In genomic region chr13:34627446-34627845, GRCm38 (mm10) we compare ENCODE assay signal across 22 mouse cellular contexts. TPM values are rescaled to one million over a fixed set of nuclear protein-coding genes. Genes with fewer than 3 reads are reported as not detected.
DNase-seq lines count a peak whose midpoint lies in the region; ATAC-seq and TF ChIP-seq lines count a peak whose summit lies in the region.
"Had no signal": no experiment of that assay in that cellular context is flagged by ENCODE, and none has a peak within 500 bp of the region (broad histone marks: within the 10 kb centered on the region; RNA-seq: fewer than 3 reads in every experiment).

No protein-coding gene starts in this region.

- 0 out of 2 replicates have a peak, but pooled peaks have one; percentile 24 for ATAC-seq in hindbrain, embryonic 16.5 days
- ATAC-seq in hindbrain, embryonic 13.5 days (ENCODE audit: low FRiP score), result no peak
- ATAC-seq: activated CD4-positive, CD25-positive, alpha-beta regulatory T cell, adult 4 months; forebrain, embryonic 13.5 days; intestine, embryonic 16.5 days had no signal

- no peak for TF ChIP-seq POLR2A in CH12.LX (IDR thresholded peaks at IDR 0.05; ENCODE audit: low read depth, low read length)

- peak; percentile 29 for TF ChIP-seq RAD21 in CH12.LX (IDR thresholded peaks at IDR 0.05; ENCODE audit: low read depth, low read length)

- no peaks in the 10 kb centered on the region for H3K9me3 ChIP-seq in hindbrain, embryonic 16.5 days (ENCODE audit: control insufficient read depth, low read length)
- H3K9me3 ChIP-seq in hindbrain, embryonic 13.5 days, result no peaks in the 10 kb centered on the region
- H3K9me3 ChIP-seq in CH12.LX (replicated peaks; ENCODE audit: low read length), result no peaks in the 10 kb centered on the region
- H3K9me3 ChIP-seq: embryonic facial prominence, embryonic 13.5 days; forebrain, embryonic 13.5 days; heart, embryonic 13.5 days; hindbrain, embryonic 12.5 days had no signal

- no peaks in the 10 kb centered on the region for H3K79me2 ChIP-seq in CH12.LX (replicated peaks; ENCODE audit: control insufficient read depth, extremely low read depth, insufficient read depth, poor library complexity, severe bottlenecking)

- no peak overlapping the region for H3K9ac ChIP-seq in hindbrain, embryonic 16.5 days (ENCODE audit: low read depth, low read length)
- no peak overlapping the region for H3K9ac ChIP-seq in hindbrain, embryonic 13.5 days
- 0 out of 2 replicates have a peak overlapping the region, but pooled peaks have one; percentile 1 for H3K9ac ChIP-seq in CH12.LX (ENCODE audit: insufficient read depth, low read depth)
- H3K9ac ChIP-seq: embryonic facial prominence, embryonic 13.5 days; forebrain, embryonic 13.5 days; heart, embryonic 13.5 days; hindbrain, embryonic 12.5 days had no signal

- in situ Hi-C loops in CH12.LX (cut with MboI; ENCODE audit: low pct_ligation_motif_present, low pct_unique_long_range_greater_than_20kb, low sequenced_read_pairs), result no loop called here

- peak in 1 of 2 experiments; percentile 44; a peak in 2 of 4 replicates for TF ChIP-seq CTCF in CH12.LX (conservative IDR thresholded peaks at IDR 0.05 in 1 of 2, IDR thresholded peaks at IDR 0.05 in 1 of 2; ENCODE audit: low read depth in 2 of 2, low read length in 2 of 2)

- no peak overlapping the region for H3K4me2 ChIP-seq in hindbrain, embryonic 16.5 days (ENCODE audit: low read length)
- H3K4me2 ChIP-seq in hindbrain, embryonic 13.5 days, result no peak overlapping the region
- H3K4me2 ChIP-seq in CH12.LX (ENCODE audit: insufficient read depth, low read depth, poor library complexity, severe bottlenecking), result peak overlapping the region; percentile 67
- H3K4me2 ChIP-seq: embryonic facial prominence, embryonic 13.5 days; forebrain, embryonic 13.5 days; heart, embryonic 13.5 days; hindbrain, embryonic 12.5 days had no signal

- H3K36me3 ChIP-seq in hindbrain, embryonic 16.5 days (ENCODE audit: control insufficient read depth, insufficient read depth, low read length), result no peaks in the 10 kb centered on the region
- H3K36me3 ChIP-seq in hindbrain, embryonic 13.5 days, result no peaks in the 10 kb centered on the region
- H3K36me3 ChIP-seq in CH12.LX (replicated peaks in 1 of 2; ENCODE audit: control insufficient read depth in 1 of 2, insufficient read depth in 1 of 2, low read length in 1 of 2), result no peaks in the 10 kb centered on the region
- H3K36me3 ChIP-seq: hindbrain, embryonic 12.5 days had no signal

- peak; percentile 79 for DNase-seq in CH12.LX (ENCODE audit: extremely low read depth)
- peak; percentile 56 for DNase-seq in ES-CJ7 (ENCODE audit: low read depth, low spot score)
- DNase-seq in induced T-regulatory cell, adult 2 months (ENCODE audit: low read depth), result peak; percentile 20
- no peak for DNase-seq in right cerebral cortex, adult 2 months (ENCODE audit: low spot score in 2 of 2)
- DNase-seq in thymus, postnatal 4 days, result no peak
- DNase-seq: adrenal gland, adult 2 months; adrenal gland, postnatal 25 days; cerebellum, adult 18-20 months; cerebellum, adult 9-11 months; cerebellum, postnatal 36 days; gastrocnemius, adult 2 months; gastrocnemius, postnatal 25 days; heart, postnatal 4 days had no signal

- H3K4me3 ChIP-seq in hindbrain, embryonic 16.5 days (ENCODE audit: low read length), result no peak overlapping the region
- H3K4me3 ChIP-seq in hindbrain, embryonic 13.5 days, result no peak overlapping the region
- H3K4me3 ChIP-seq in CH12.LX (replicated peaks in 1 of 3; ENCODE audit: low read depth in 2 of 3, low read length in 2 of 3, poor library complexity in 1 of 3), result no peak overlapping the region
- H3K4me3 ChIP-seq: embryonic facial prominence, embryonic 13.5 days; forebrain, embryonic 13.5 days; gastrocnemius, adult 2 months; heart, embryonic 13.5 days; hindbrain, embryonic 12.5 days had no signal

- H3K4me1 ChIP-seq in hindbrain, embryonic 16.5 days (ENCODE audit: control insufficient read depth, insufficient read depth, low read depth, low read length), result no peaks in the 10 kb centered on the region
- no peaks in the 10 kb centered on the region for H3K4me1 ChIP-seq in hindbrain, embryonic 13.5 days (replicated peaks)
- peaks cover 2 to 16% of the 10 kb centered on the region in 2 experiments for H3K4me1 ChIP-seq in CH12.LX (ENCODE audit: control insufficient read depth in 1 of 2, insufficient read depth in 2 of 2)
- H3K4me1 ChIP-seq: embryonic facial prominence, embryonic 13.5 days; forebrain, embryonic 13.5 days; hindbrain, embryonic 12.5 days had no signal

- no peaks in the 10 kb centered on the region for H3K27me3 ChIP-seq in hindbrain, embryonic 16.5 days (replicated peaks; ENCODE audit: control insufficient read depth, insufficient read depth, low read length)
- no peaks in the 10 kb centered on the region for H3K27me3 ChIP-seq in hindbrain, embryonic 13.5 days
- no peaks in the 10 kb centered on the region for H3K27me3 ChIP-seq in CH12.LX (replicated peaks)
- H3K27me3 ChIP-seq: embryonic facial prominence, embryonic 13.5 days; forebrain, embryonic 13.5 days; heart, embryonic 13.5 days; hindbrain, embryonic 12.5 days had no signal

- TF ChIP-seq EP300 in CH12.LX (IDR thresholded peaks at IDR 0.05; ENCODE audit: low read length), result no peak

- 33% methylated on average over 3 of the region's 3 CpGs for WGBS in hindbrain, embryonic 16.5 days
- WGBS in hindbrain, embryonic 13.5 days, result 35% methylated on average over 3 of the region's 3 CpGs

- dilution Hi-C loops in CH12.LX (cut with MboI; ENCODE audit: extremely low pct_ligation_motif_present, extremely low pct_unique_long_range_greater_than_20kb, low sequenced_read_pairs), result no loop called here

- H3K27ac ChIP-seq in hindbrain, embryonic 16.5 days (ENCODE audit: low read depth, low read length), result no peak overlapping the region
- H3K27ac ChIP-seq in hindbrain, embryonic 13.5 days, result no peak overlapping the region
- no peak overlapping the region for H3K27ac ChIP-seq in CH12.LX (ENCODE audit: insufficient read depth, low read depth)
- H3K27ac ChIP-seq: embryonic facial prominence, embryonic 13.5 days; forebrain, embryonic 13.5 days; gastrocnemius, adult 2 months; heart, embryonic 13.5 days; hindbrain, embryonic 12.5 days had no signal

TF ChIP-seq in CH12.LX, 34 proteins besides CTCF, POLR2A, EP300 and RAD21:
- TF ChIP-seq HCFC1 (IDR thresholded peaks at IDR 0.05; ENCODE audit: low read depth, low read length), result no peak
- no peak for TF ChIP-seq USF1 (IDR thresholded peaks at IDR 0.05; ENCODE audit: low read depth, low read length)
- TF ChIP-seq MXI1 (IDR thresholded peaks at IDR 0.05; ENCODE audit: low read depth, low read length), result no peak
- TF ChIP-seq JUN (IDR thresholded peaks at IDR 0.05; ENCODE audit: insufficient read depth, low read depth, low read length), result no peak
- TF ChIP-seq MAX (IDR thresholded peaks at IDR 0.05; ENCODE audit: low read length), result no peak
- TF ChIP-seq ZKSCAN1 (IDR thresholded peaks at IDR 0.05; ENCODE audit: borderline replicate concordance, low read depth, low read length), result no peak
- TF ChIP-seq CHD1 (IDR thresholded peaks at IDR 0.05; ENCODE audit: low read depth, low read length), result no peak
- no peak for TF ChIP-seq IRF4 (IDR thresholded peaks at IDR 0.05; ENCODE audit: low read depth, low read length)
- no peak for TF ChIP-seq UBTF (IDR thresholded peaks at IDR 0.05; ENCODE audit: low read depth, low read length)
- no peak for TF ChIP-seq POLR2AphosphoS2 (IDR thresholded peaks at IDR 0.05; ENCODE audit: low read depth, low read length)
- TF ChIP-seq USF2 (conservative IDR thresholded peaks at IDR 0.05; ENCODE audit: low read depth, low read length), result no peak
- no peak for TF ChIP-seq NELFE (IDR thresholded peaks at IDR 0.05; ENCODE audit: low read depth, low read length)
- TF ChIP-seq TCF12 (IDR thresholded peaks at IDR 0.05; ENCODE audit: low read depth, low read length), result no peak
- TF ChIP-seq MAZ (IDR thresholded peaks at IDR 0.05; ENCODE audit: low read depth, low read length), result no peak
- TF ChIP-seq MYC (IDR thresholded peaks at IDR 0.05; ENCODE audit: low read depth, low read length), result no peak
- TF ChIP-seq TBP (conservative IDR thresholded peaks at IDR 0.05; ENCODE audit: low read depth, low read length), result no peak
- no peak for TF ChIP-seq NRF1 (IDR thresholded peaks at IDR 0.05; ENCODE audit: low read depth, low read length)
- no peak for TF ChIP-seq SIN3A (IDR thresholded peaks at IDR 0.05; ENCODE audit: low read length)

RNA-seq across cellular contexts. Expression of gene Pxdc1, which starts 25.8 kb away (rescaled TPM):
- 11.7 and 12.2 TPM in 2 replicates for polyA plus RNA-seq in hindbrain, embryonic 16.5 days (2015; fragmentation: Nextera tagmentation; extraction: Ambion mirVana)
- polyA plus RNA-seq in hindbrain, embryonic 13.5 days (2015; fragmentation: Nextera tagmentation; extraction: Ambion mirVana), result 8.3 and 8.9 TPM in 2 replicates
- total RNA-seq in CH12.LX (2012; rRNA removed), result not detected in 2 replicates
- total RNA-seq in CH12.LX (2014; rRNA removed), result not detected in 2 replicates
- polyA plus RNA-seq in CH12.LX (2012; ENCODE audit: insufficient read length, low read depth), result not detected in 2 replicates
- total RNA-seq: granulocyte monocyte progenitor cell, adult 5-6 weeks had no signal

Comparison
In these comparisons a context has a peak if more than half of its experiments do, and no peak if none do; other contexts are left out.
1. DNase-seq: peak in CH12.LX (single experiment), ES-CJ7 (single experiment) and induced T-regulatory cell, adult 2 months (single experiment); none in right cerebral cortex, adult 2 months (0 of 2) and thymus, postnatal 4 days (single experiment).